Mouse (Mus musculus) heart, postnatal 0 days (tissue): ENCODE results near the gene Syf2.

Experiments used
- CTCF ChIP-seq: IDR thresholded peaks from 2 replicates; pipeline ENCODE4 v1.5.1; 2016; ENCODE audit warnings: antibody characterized with exemption, control low read depth, low read depth
- EP300 ChIP-seq: IDR thresholded peaks from 2 replicates; pipeline ENCODE4 v1.6.1; 2016; ENCODE audit warnings: antibody characterized with exemption, low read depth

DNA sequence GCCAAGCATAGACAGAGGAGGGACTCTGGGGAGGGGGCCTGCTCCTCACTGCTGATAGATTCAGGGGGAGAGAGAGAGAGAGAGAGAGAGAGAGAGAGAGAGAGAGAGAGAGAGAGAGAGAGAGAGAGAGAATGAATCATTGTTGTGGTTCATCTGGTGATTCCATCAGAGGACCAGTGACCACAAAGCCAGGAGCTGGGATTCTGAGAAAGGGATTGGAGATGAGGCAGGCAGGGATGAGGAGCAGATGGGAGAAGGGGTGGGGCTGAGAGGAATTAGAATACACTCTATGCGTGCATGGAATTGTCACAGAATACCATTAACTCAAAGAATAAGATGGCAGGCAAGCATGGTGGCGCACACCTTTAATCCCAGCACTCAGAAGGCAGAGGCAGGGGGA is 24.5 kb downstream of the Syf2 start:
- TF ChIP-seq EP300 = no peak
- TF ChIP-seq CTCF = no peak
